Mouse (Mus musculus) embryonic facial prominence, embryonic 15.5 days (tissue): ENCODE results near the gene Ppp1r12b. TPM values are rescaled to one million over a fixed set of nuclear protein-coding genes. Genes with fewer than 3 reads are reported as not detected.

Source experiments
- ATAC-seq: fragments of 200-750 bp; cut with Nextera tagmentation; 2 replicates; pipeline ENCODE4 v1.8.0; 2017; ENCODE audit warnings: low read depth, moderate TSS enrichment; ENCODE audit not compliant: insufficient number of reproducible peaks, low FRiP score, low TSS enrichment
- H3K27ac ChIP-seq: fragments of 300-500 bp; sonication (generic); replicated peaks from 2 replicates; pipeline ENCODE4 v1.5.1; 2015; ENCODE audit warnings: mild to moderate bottlenecking, inconsistent platforms
- H3K27me3 ChIP-seq: fragments of 300-500 bp; sonication (generic); 2 replicates; pipeline ENCODE4 v1.6.1; 2015; ENCODE audit warnings: inconsistent platforms
- H3K36me3 ChIP-seq: fragments of 300-500 bp; sonication (generic); 2 replicates; pipeline ENCODE4 v1.6.1; 2015; ENCODE audit warnings: mild to moderate bottlenecking, inconsistent platforms
- H3K4me1 ChIP-seq: fragments of 300-500 bp; sonication (generic); 2 replicates; pipeline ENCODE4 v1.6.1; 2015; ENCODE audit warnings: inconsistent platforms
- H3K4me2 ChIP-seq: fragments of 300-500 bp; sonication (generic); replicated peaks from 2 replicates; pipeline ENCODE4 v1.6.1; 2015; ENCODE audit warnings: mild to moderate bottlenecking, inconsistent platforms
- H3K4me3 ChIP-seq: fragments of 300-500 bp; sonication (generic); replicated peaks from 2 replicates; pipeline ENCODE4 v1.5.1; 2015; ENCODE audit warnings: mild to moderate bottlenecking, inconsistent platforms
- H3K9ac ChIP-seq: fragments of 300-500 bp; sonication (generic); 2 replicates; pipeline ENCODE4 v1.6.1; 2015; ENCODE audit warnings: inconsistent platforms
- H3K9me3 ChIP-seq: fragments of 300-500 bp; sonication (generic); replicated peaks from 2 replicates; pipeline ENCODE4 v1.6.1; 2016; ENCODE audit warnings: inconsistent platforms
- WGBS: fragments of 180-500 bp; shearing (Covaris S2); methylation state at CpG from one replicate; pipeline ENCODE4 v1.1.7; 2015; 5-methylcytosine and 5-hydroxymethylcytosine counted together
- polyA plus RNA-seq: library from polyadenylated mRNA; unstranded; fragments of >200 nt; fragmentation: Nextera tagmentation; extraction: Ambion mirVana; gene quantifications from 2 replicates; pipeline ENCODE4 v1.2.1, GENCODE M21; 2015

Ppp1r12b gene
- polyA plus RNA-seq, 1 experiment from 2014 or later, result 9.6 TPM

DNA sequence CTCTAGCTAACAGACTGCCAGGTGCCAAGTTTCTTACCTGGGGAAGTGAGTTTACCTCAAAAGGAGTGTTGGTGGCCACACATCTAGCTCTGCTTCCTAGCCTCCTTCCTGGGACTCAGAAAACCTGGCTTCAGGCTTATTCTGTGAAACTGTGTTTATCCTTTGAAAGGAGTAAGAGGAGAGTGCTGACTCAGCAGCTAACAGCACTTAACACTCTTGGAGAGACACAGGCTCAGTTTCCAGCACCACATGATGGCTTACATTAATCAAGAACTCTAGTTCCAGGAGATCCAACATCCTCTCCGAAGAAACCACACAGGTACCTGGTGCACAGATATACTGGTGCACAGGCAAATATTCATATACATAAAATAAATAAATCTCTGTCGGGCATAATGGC, 12.8 kb downstream of the Ppp1r12b start:
- Histone ChIP-seq H3K27me3 (no peaks in the 10 kb centered on the region), H3K9me3 (no peaks in the 10 kb centered on the region), H3K4me3 (no peak overlapping the region), H3K36me3 (0 out of 2 replicates have a peak, but pooled peaks cover 3% of the 10 kb centered on the region), H3K9ac (no peak overlapping the region), H3K4me2 (no peak overlapping the region), H3K27ac (no peak overlapping the region), H3K4me1 (peaks cover 2% of the 10 kb centered on the region; the same call in 1 of the 2 replicates)
- no peak for ATAC-seq
- WGBS, result 90% methylated on average over 2 of the region's 2 CpGs

DNA sequence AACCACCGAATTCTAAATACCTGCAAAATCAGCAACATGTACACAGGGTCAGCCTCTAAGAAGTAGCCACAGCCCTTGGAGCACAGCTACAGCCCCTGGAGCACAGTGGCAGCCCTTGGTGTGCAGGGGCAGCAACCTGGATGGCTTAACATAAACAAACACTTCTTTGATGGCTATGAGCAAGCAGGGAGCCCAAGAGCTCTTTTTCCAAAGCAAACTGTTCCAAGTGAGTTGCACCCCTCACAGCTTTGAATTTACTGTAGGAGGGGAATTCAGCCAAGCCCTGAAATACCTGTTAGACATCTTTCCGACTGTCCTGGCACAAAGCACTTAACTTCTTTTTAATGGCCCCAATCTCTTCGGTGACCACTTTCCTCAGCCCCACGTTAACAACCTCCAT, 14.9 kb downstream of the Ppp1r12b start:
- H3K36me3 ChIP-seq, result no peaks in the 10 kb centered on the region
- H3K4me2 ChIP-seq, result no peak overlapping the region
- no peak overlapping the region for H3K4me3 ChIP-seq
- H3K4me1 ChIP-seq, result peaks cover 2% of the 10 kb centered on the region; the same call in 1 of the 2 replicates
- no peak overlapping the region for H3K27ac ChIP-seq
- H3K9me3 ChIP-seq, result no peaks in the 10 kb centered on the region
- ATAC-seq, result no peak
- no peaks in the 10 kb centered on the region for H3K27me3 ChIP-seq
- no peak overlapping the region for H3K9ac ChIP-seq
- WGBS, result 52% methylated on average over 4 of the region's 4 CpGs

DNA sequence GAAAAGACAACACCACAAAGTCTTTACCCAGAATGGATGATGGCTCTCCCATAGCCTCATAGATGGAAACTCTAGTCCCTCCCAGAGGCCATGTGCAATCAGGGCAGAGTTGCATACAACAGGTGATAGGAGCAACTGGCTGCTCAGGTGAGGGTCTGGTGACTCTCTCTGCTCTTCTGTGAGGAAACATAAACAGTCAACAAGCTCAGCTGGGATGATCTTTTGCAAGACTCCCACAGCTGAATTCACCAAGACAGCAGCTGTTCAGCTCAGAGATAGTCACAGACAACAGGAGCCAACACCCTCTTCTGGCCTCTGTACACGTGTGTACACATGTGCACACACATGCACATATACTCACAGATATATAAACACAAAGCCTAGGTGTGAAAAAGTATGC, 17.5 kb downstream of the Ppp1r12b start:
- Histone ChIP-seq H3K27ac (no peak overlapping the region), H3K9ac (no peak overlapping the region), H3K4me3 (no peak overlapping the region), H3K27me3 (no peaks in the 10 kb centered on the region), H3K9me3 (no peaks in the 10 kb centered on the region), H3K4me2 (no peak overlapping the region), H3K4me1 (peaks cover 2% of the 10 kb centered on the region; the same call in 1 of the 2 replicates), H3K36me3 (no peaks in the 10 kb centered on the region)
- ATAC-seq, result no peak
- WGBS, result 70% methylated on average over 1 of the region's 1 CpGs

DNA sequence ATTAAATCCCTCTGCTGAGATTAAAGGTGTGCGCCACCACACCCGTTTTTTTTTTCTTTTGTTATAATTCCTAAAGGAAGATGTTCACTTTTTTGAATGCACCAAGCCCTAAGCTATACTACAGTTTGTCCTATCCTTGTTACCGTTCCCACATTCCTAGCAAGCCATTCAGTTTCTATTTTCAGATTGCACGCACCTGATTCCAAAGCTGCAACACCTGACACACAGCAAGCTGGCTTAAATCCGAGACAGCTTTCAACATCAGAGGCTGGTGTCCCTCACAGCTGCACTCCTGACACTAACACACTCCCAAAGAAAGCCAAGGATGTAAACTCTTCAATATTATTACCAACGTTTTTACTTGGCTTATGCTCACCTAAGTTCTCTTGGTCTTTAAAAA, 19.4 kb downstream of the Ppp1r12b start:
- H3K4me1 ChIP-seq, result peaks cover 10% of the 10 kb centered on the region; the same call in 1 of the 2 replicates
- no peaks in the 10 kb centered on the region for H3K27me3 ChIP-seq
- H3K4me3 ChIP-seq, result no peak overlapping the region
- no peak overlapping the region for H3K4me2 ChIP-seq
- WGBS, result 81% methylated on average over 6 of the region's 6 CpGs
- no peaks in the 10 kb centered on the region for H3K9me3 ChIP-seq
- no peak for ATAC-seq
- H3K9ac ChIP-seq, result no peak overlapping the region
- no peak overlapping the region for H3K27ac ChIP-seq
- H3K36me3 ChIP-seq, result no peaks in the 10 kb centered on the region

DNA sequence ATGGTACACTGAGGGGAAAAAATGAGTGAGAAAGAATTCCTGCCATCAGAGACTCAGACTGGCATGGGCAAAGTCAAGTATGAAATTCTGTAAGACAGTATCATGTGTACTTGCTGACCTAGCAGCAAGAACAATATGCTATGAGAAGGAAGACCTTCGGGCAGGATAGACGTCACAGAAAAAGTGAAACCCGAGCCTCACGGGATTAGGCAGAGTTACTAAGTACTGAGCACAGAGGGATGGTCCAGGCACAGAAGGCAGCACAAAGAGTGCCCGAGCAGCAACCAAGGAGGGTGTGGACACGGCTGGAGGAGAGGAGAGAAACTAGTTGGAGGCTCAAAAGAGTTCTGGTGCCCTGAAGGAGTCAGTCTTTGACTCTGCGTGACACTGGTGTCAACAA, 23.3 kb downstream of the Ppp1r12b start:
- H3K9me3 ChIP-seq, result no peaks in the 10 kb centered on the region
- H3K9ac ChIP-seq, result no peak overlapping the region
- H3K27ac ChIP-seq, result no peak overlapping the region
- peaks cover 8% of the 10 kb centered on the region; the same call in 1 of the 2 replicates for H3K4me1 ChIP-seq
- H3K27me3 ChIP-seq, result no peaks in the 10 kb centered on the region
- H3K4me2 ChIP-seq, result no peak overlapping the region
- 24% methylated on average over 7 of the region's 7 CpGs for WGBS
- H3K4me3 ChIP-seq, result no peak overlapping the region
- no peaks in the 10 kb centered on the region for H3K36me3 ChIP-seq
- no peak for ATAC-seq

DNA sequence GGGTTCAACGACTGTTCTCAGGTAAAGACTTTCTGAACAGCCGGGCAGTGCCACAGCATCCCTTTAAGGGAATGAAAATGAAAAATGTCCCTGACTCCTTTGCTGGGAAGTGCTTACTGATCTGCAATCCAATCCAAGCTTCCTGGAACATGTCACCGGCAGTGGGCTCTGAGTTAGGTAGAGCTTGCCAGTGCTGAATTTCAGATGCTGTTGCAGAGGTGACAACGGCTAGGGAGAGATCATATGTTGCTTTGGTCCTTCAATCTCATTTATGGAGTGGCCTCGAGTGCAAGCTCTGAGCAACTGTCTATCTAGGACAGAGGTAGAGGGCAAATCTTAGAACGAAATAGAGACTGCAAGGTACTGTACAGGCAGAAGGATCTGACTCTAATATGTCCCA, 36.7 kb downstream of the Ppp1r12b start:
- Histone ChIP-seq H3K4me2 (no peak overlapping the region), H3K9me3 (no peaks in the 10 kb centered on the region), H3K4me1 (no peaks in the 10 kb centered on the region), H3K27ac (no peak overlapping the region), H3K36me3 (no peaks in the 10 kb centered on the region), H3K4me3 (no peak overlapping the region), H3K9ac (no peak overlapping the region), H3K27me3 (no peaks in the 10 kb centered on the region)
- ATAC-seq, result no peak
- WGBS, result 89% methylated on average over 6 of the region's 6 CpGs

DNA sequence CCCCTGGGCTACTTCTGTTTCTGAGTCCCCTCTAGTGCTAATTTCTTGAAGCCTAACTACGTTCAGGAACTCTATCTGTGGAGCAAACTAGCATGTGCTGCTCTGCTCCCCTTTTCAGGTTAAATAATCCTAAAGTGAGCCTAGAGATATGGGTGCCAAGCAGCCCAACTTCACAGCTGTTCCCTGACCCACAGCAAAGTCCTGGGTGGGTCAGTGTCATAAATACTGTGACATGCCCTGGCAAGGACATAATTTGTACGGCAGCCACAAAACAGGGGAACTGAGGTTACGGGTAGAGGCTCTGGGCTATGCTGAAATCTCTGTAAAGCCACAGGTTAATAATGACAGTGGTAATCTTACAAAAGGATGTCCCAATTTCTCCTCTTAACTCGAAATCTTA, 40.3 kb downstream of the Ppp1r12b start:
- Histone ChIP-seq H3K36me3 (no peaks in the 10 kb centered on the region), H3K4me3 (no peak overlapping the region), H3K4me2 (no peak overlapping the region), H3K9me3 (no peaks in the 10 kb centered on the region), H3K27me3 (no peaks in the 10 kb centered on the region), H3K27ac (no peak overlapping the region), H3K4me1 (no peaks in the 10 kb centered on the region), H3K9ac (no peak overlapping the region)
- 77% methylated on average over 4 of the region's 4 CpGs for WGBS
- ATAC-seq, result no peak

DNA sequence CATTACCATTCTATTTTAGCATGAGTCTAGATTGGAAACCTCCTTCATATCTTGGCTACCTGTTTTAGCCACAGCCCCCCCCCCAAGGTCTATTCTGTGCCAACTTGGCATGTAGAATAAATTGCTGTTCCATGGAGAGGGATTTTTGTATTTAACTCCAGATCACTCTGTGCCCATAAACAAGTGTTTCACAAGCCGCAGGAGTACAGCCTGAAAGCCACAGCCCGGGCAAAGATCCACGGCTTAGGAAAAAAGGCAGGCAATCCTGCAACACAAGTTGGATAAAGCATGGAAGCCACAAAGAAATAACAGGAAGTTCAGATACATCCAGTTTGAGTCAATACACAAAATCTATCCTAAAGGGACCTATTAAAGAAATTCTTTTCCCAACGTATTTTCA, 42.2 kb downstream of the Ppp1r12b start:
- Histone ChIP-seq H3K27ac (no peak overlapping the region), H3K27me3 (no peaks in the 10 kb centered on the region), H3K4me2 (no peak overlapping the region), H3K9ac (no peak overlapping the region), H3K9me3 (no peaks in the 10 kb centered on the region), H3K4me1 (peaks cover 7% of the 10 kb centered on the region; the same call in 1 of the 2 replicates), H3K4me3 (no peak overlapping the region), H3K36me3 (no peaks in the 10 kb centered on the region)
- no peak for ATAC-seq
- 69% methylated on average over 4 of the region's 4 CpGs for WGBS

DNA sequence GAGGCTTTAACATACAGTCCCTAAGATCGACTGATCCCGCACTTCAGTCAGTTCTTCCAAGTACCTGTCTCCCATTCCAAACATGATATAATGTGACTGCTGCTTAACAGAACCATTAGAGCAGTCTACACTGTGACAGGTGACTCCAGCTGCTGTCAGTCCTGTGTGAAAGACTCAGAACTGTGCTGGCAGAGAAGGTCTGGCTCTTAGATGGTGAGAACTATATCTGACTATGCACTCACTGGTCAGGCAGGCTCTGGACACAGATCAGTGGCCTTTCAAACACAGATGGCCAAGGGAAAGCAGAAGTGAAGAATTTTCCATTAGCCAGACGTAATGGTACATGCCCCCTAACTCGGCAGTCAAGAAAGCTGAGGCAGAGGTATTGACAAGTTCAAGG, 43.9 kb downstream of the Ppp1r12b start:
- no peak overlapping the region for H3K27ac ChIP-seq
- H3K4me3 ChIP-seq, result no peak overlapping the region
- no peaks in the 10 kb centered on the region for H3K9me3 ChIP-seq
- no peak overlapping the region for H3K9ac ChIP-seq
- H3K36me3 ChIP-seq, result no peaks in the 10 kb centered on the region
- peaks cover 7% of the 10 kb centered on the region; the same call in 1 of the 2 replicates for H3K4me1 ChIP-seq
- 78% methylated on average over 4 of the region's 4 CpGs for WGBS
- no peaks in the 10 kb centered on the region for H3K27me3 ChIP-seq
- ATAC-seq, result no peak
- H3K4me2 ChIP-seq, result no peak overlapping the region

DNA sequence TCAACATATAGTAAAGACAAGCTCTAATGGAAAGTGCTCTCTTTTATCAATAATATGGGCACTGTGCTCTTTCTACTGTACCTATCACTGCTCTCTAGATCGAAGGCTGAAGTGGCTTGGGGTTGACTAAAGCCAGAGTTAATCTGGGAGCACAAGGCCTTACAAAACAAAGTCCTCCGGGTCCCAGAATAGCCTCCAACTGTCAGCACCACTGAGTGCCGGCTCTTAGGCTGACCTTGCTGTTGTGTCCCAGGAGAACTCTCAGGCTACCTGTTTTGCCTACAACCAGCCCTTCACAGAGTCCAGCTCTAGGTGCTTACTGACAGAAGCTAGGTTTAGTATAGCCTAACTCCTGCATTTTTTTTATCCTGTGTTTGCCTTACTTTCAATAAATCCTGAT, 45.7 kb downstream of the Ppp1r12b start:
- no peak overlapping the region for H3K4me3 ChIP-seq
- no peaks in the 10 kb centered on the region for H3K27me3 ChIP-seq
- H3K27ac ChIP-seq, result no peak overlapping the region
- peaks cover 7% of the 10 kb centered on the region; the same call in 1 of the 2 replicates for H3K4me1 ChIP-seq
- no peak overlapping the region for H3K9ac ChIP-seq
- no peaks in the 10 kb centered on the region for H3K36me3 ChIP-seq
- no peak for ATAC-seq
- no peaks in the 10 kb centered on the region for H3K9me3 ChIP-seq
- H3K4me2 ChIP-seq, result no peak overlapping the region
- WGBS, result 41% methylated on average over 3 of the region's 3 CpGs

DNA sequence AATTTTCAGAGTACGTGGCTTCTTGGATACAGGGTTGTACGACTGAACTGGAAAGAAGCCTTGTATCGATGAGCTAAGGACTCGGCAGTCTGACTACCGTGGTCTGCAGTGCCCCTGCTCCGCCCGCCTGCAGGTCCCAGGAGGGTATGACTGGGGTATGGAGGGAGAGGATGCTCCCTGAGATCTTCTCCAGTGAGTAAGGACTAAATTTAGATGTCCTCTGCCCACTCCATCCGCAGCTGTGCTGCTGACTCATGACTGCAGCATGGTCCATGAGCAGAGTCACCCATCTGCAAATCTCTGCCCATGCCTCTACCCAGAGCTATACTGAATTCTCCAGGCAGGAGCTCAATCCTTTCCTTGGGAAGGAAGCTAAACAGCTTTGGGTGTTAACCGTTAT, 46.3 kb downstream of the Ppp1r12b start:
- Histone ChIP-seq H3K27me3 (no peaks in the 10 kb centered on the region), H3K4me2 (peak overlapping the region; percentile 1; the same call in 1 of the 2 replicates), H3K9me3 (no peaks in the 10 kb centered on the region), H3K4me3 (no peak overlapping the region), H3K36me3 (no peaks in the 10 kb centered on the region), H3K27ac (no peak overlapping the region), H3K9ac (no peak overlapping the region), H3K4me1 (peaks cover 7% of the 10 kb centered on the region; the same call in 1 of the 2 replicates)
- WGBS, result 44% methylated on average over 9 of the region's 9 CpGs
- ATAC-seq, result peak; percentile 63; the same call in 1 of the 2 replicates

DNA sequence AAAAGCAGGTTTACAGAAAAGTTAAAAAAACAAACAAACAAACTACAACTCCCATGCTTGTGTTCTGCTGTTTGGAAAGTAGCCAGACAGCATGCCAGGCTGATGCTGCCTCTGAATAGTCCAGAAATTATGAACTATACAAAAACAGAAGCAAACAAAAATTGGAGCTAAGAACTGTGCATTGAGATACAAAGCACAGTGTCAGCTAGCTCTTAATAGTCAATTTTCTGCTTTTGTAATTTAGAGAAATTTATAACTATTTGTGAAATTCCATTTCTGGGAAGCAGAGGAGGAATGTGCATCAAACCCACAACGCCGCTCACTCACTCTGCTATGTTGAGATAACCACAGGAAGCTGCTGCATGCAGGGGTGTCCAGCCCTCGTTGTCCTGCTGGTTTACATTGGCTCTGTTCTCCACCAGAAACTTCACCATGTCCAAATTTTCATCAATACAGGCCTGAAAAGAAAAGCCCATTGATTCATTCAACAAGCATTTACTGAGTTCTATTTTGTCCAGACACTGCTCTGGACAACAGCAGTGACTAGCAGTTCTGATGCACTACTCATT, 53.6 kb downstream of the Ppp1r12b start:
- Histone ChIP-seq H3K9me3 (no peaks in the 10 kb centered on the region), H3K36me3 (no peaks in the 10 kb centered on the region), H3K27me3 (no peaks in the 10 kb centered on the region), H3K9ac (no peak overlapping the region), H3K4me1 (no peaks in the 10 kb centered on the region), H3K4me3 (no peak overlapping the region), H3K27ac (no peak overlapping the region), H3K4me2 (no peak overlapping the region)
- no peak for ATAC-seq
- 50% methylated on average over 3 of the region's 3 CpGs for WGBS
